Mouse (Mus musculus) forebrain, embryonic 12.5 days (tissue): ENCODE measurements around the gene Ndufaf2. TPM values are rescaled to one million over a fixed set of nuclear protein-coding genes. Genes with fewer than 3 reads are reported as not detected.

Source experiments
- ATAC-seq: fragments of 200-750 bp; cut with Nextera tagmentation; 2 replicates; pipeline ENCODE4 v1.8.0; 2017; ENCODE audit warnings: moderate TSS enrichment; ENCODE audit not compliant: low FRiP score
- H3K27ac ChIP-seq: fragments of 300-500 bp; sonication (generic); 2 replicates; pipeline ENCODE4 v1.5.1; 2016; ENCODE audit warnings: mild to moderate bottlenecking
- H3K27me3 ChIP-seq: fragments of 300-500 bp; sonication (generic); 2 replicates; pipeline ENCODE4 v1.6.1; 2016; ENCODE audit warnings: mild to moderate bottlenecking
- H3K36me3 ChIP-seq: fragments of 300-500 bp; sonication (generic); replicated peaks from 2 replicates; pipeline ENCODE4 v1.6.1; 2016; ENCODE audit warnings: mild to moderate bottlenecking
- H3K4me1 ChIP-seq: fragments of 300-500 bp; sonication (generic); 2 replicates; pipeline ENCODE4 v1.6.1; 2016
- H3K4me2 ChIP-seq: fragments of 300-500 bp; sonication (generic); 2 replicates; pipeline ENCODE4 v1.6.1; 2016; ENCODE audit warnings: mild to moderate bottlenecking, moderate library complexity
- H3K4me3 ChIP-seq: fragments of 300-500 bp; sonication (generic); replicated peaks from 2 replicates; pipeline ENCODE4 v1.5.1; 2016; ENCODE audit warnings: mild to moderate bottlenecking
- H3K9ac ChIP-seq: fragments of 300-500 bp; sonication (generic); 2 replicates; pipeline ENCODE4 v1.6.1; 2016; ENCODE audit warnings: mild to moderate bottlenecking
- H3K9me3 ChIP-seq: fragments of 300-500 bp; sonication (generic); 2 replicates; pipeline ENCODE4 v1.6.1; 2016
- WGBS: fragments of 180-500 bp; shearing (Covaris S2); methylation state at CpG from one replicate; pipeline ENCODE4 v1.1.7; 2016; 5-methylcytosine and 5-hydroxymethylcytosine counted together
- polyA plus RNA-seq: library from polyadenylated mRNA; unstranded; fragments of >200 nt; fragmentation: Nextera tagmentation; extraction: Ambion mirVana; gene quantifications from 2 replicates; pipeline ENCODE4 v1.2.1, GENCODE M21; 2016

Gene Ndufaf2
- polyA plus RNA-seq, 1 experiment from 2014 or later = 99.3 TPM

DNA sequence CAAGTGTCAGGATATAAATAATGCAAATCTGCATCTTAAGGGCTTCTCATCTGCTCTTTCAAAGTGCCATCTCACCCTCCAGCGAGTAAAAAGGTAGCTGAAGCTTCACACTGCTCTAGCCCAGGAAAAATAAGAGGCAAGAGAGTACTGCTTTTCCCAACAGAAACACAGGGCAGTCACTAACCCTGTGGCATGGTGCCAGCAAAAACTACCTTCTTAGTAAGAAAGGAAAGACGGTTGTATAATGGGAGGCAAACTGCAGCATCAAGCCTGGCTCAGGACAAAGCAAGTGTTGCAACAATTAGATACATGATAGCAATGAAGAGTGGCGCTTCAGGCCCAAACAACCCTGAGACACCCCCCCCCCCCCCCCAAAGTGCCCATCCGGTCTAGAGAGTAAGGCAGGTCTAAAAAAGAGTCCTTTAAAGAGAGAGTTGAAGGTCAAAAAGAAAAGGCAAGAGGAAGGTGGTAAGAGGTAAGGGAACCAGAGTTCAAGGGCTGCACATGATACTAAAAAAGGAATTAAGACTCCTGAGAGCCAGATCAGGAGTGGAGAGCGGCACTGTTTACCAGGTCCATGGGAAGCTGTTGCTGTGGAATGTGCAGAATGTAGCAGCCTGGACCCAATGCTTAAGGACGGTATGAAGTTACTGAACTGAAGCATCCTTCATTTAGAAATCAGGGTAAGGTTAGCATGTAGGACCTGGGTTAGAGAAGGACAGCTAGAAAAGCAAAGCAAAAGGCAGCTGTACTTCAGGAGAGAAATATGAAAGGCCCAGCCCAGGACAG, 26.2 kb downstream of the Ndufaf2 start:
- ATAC-seq = no peak
- Histone ChIP-seq H3K27ac (no peak overlapping the region), H3K9ac (no peak overlapping the region), H3K9me3 (no peaks in the 10 kb centered on the region), H3K4me2 (no peak overlapping the region), H3K4me3 (no peak overlapping the region), H3K4me1 (peaks cover 4% of the 10 kb centered on the region; the same call in 1 of the 2 replicates), H3K36me3 (no peaks in the 10 kb centered on the region), H3K27me3 (no peaks in the 10 kb centered on the region)
- WGBS = 67% methylated on average over 6 of the region's 6 CpGs

DNA sequence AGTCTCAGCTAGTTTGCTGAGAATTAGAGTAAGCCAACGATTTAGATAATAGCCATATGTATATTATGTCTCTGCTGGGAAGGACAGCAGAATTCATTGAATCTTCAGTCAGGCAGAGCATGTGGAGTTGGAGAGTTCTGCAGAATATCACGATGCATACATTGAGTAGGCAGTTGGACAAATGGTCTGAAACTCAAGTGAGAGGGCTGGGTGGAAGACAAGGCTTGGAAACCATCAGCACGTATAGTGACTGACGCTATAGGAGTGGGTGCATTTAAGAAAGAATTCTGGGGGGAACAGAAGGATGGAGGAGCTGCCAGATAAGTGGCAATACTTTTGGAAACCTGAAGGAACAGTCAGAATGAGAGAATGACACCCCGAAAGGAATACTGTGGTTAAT, 27.7 kb downstream of the Ndufaf2 start:
- 96% methylated on average over 5 of the region's 5 CpGs for WGBS
- ATAC-seq = no peak
- no peaks in the 10 kb centered on the region for H3K27me3 ChIP-seq
- peaks cover 4% of the 10 kb centered on the region; the same call in 1 of the 2 replicates for H3K4me1 ChIP-seq
- no peak overlapping the region for H3K27ac ChIP-seq
- no peak overlapping the region for H3K4me2 ChIP-seq
- no peaks in the 10 kb centered on the region for H3K36me3 ChIP-seq
- no peak overlapping the region for H3K9ac ChIP-seq
- H3K9me3 ChIP-seq = no peaks in the 10 kb centered on the region
- no peak overlapping the region for H3K4me3 ChIP-seq

DNA sequence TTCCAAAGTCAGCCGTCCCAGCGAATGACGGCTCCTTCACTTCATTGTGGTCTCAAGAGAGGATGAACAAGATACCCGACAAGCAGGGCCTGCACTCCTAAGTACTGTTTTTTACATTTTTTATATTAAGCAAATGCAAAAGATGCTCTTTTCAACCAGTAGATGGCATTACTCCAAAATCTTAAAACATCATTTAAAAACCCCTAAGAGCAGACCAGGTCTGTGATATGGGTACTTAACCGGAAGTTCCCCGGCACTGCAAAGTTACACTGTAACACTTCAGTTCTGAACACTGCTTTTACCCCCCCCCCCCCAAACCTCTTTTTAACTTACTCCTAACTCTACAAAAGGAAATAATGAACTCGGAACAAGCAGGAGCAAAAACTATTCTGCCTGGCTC, 29.4 kb downstream of the Ndufaf2 start:
- ATAC-seq = no peak
- WGBS = 71% methylated on average over 7 of the region's 7 CpGs

DNA sequence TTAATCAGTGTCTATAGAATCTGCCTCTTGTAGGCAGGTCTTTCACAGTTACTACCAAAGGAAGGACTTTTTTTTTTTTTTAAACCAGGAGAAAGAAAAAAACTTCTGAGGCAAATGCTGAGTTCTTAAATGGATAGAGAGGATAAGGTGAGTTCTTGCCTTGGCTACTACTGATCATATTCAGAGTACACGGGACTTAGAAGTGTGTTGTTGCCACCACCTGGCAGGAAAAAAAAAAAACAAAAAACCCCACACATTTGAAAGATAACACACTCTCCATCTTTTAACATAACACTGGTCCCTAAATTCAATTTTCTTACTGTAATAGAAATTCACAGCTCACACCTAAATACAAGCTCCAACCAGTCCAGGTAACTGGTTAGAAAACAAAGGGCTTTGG, 30.5 kb downstream of the Ndufaf2 start:
- H3K27me3 ChIP-seq = no peaks in the 10 kb centered on the region
- no peak overlapping the region for H3K4me2 ChIP-seq
- no peak overlapping the region for H3K4me3 ChIP-seq
- 76% methylated on average over 1 of the region's 1 CpGs for WGBS
- H3K4me1 ChIP-seq = peaks cover 13% of the 10 kb centered on the region
- no peaks in the 10 kb centered on the region for H3K9me3 ChIP-seq
- no peaks in the 10 kb centered on the region for H3K36me3 ChIP-seq
- H3K9ac ChIP-seq = no peak overlapping the region
- no peak overlapping the region for H3K27ac ChIP-seq
- ATAC-seq = no peak

More for the DNA sequence above, 29.4 kb downstream of the Ndufaf2 start:
- Histone ChIP-seq H3K4me2 (no peak overlapping the region), H3K27ac (no peak overlapping the region), H3K4me1 (peaks cover 7% of the 10 kb centered on the region; the same call in 1 of the 2 replicates), H3K9me3 (no peaks in the 10 kb centered on the region), H3K27me3 (no peaks in the 10 kb centered on the region), H3K4me3 (no peak overlapping the region), H3K36me3 (no peaks in the 10 kb centered on the region), H3K9ac (no peak overlapping the region)

DNA sequence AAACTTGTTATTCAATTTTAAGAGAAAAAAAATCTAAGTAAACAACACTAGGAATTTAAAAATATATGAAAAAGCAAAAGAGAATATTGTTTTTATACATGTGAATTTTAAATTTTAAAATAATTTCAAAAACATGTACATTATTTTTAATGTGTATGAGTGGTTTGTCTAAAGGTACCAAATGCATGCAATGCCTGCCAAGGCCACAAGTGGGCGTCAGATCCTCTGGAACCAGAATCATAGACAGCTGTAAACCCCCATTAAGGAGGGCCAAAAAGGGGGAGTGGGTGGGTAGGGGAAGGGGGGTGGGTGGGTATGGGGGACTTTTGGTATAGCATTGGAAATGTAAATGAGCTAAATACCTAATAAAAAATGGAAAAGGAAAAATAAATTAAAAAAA, 31.3 kb downstream of the Ndufaf2 start:
- no peak for ATAC-seq

DNA sequence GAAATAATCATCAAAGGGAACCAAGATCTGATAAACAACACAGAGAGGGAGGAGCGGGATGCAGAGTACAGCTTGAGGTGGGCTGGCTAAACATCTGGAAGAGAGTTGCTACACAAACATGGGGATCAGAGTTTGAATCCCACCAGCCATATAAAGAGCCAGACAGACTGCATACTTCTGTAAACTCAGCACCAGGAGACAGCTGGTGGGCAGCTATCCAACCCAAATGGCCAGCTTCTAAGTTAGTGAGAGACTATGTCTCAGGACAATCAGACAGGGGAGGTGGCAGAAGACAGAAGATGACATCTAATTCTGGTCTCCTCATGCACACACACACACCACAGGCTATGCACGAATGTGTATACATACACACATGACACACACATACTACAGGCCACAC, 32.2 kb downstream of the Ndufaf2 start:
- no peaks in the 10 kb centered on the region for H3K36me3 ChIP-seq
- no peak for ATAC-seq
- no peaks in the 10 kb centered on the region for H3K9me3 ChIP-seq
- no peak overlapping the region for H3K27ac ChIP-seq
- no peak overlapping the region for H3K4me2 ChIP-seq
- H3K27me3 ChIP-seq = no peaks in the 10 kb centered on the region
- H3K4me1 ChIP-seq = peaks cover 16% of the 10 kb centered on the region
- H3K9ac ChIP-seq = no peak overlapping the region
- 94% methylated on average over 2 of the region's 2 CpGs for WGBS
- no peak overlapping the region for H3K4me3 ChIP-seq

More for the DNA sequence above, 31.3 kb downstream of the Ndufaf2 start:
- Histone ChIP-seq H3K4me2 (no peak overlapping the region), H3K36me3 (no peaks in the 10 kb centered on the region), H3K9me3 (no peaks in the 10 kb centered on the region), H3K27me3 (no peaks in the 10 kb centered on the region), H3K9ac (no peak overlapping the region), H3K4me3 (no peak overlapping the region), H3K4me1 (peaks cover 16% of the 10 kb centered on the region), H3K27ac (no peak overlapping the region)
- WGBS = 9% methylated on average over 1 of the region's 1 CpGs

DNA sequence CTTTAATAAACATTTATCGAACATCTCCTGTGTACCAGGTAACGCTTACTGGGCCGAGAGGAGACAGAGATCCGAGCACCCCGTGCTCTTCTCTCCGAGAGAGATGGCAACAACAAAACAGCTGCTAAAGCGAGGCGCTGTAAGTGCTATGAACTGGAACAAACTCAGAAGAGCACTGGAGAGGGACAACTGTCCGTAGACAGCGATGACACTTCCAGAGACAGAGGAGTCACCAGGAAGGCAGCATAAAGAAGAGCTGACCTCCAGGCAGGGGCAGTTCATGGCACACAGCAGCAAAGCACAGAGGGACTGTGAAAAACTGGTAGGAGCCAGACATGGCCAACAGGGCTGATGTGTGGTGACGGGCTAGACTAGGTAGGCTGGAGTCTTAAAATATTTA, 34.3 kb downstream of the Ndufaf2 start:
- Histone ChIP-seq H3K4me1 (peaks cover 16% of the 10 kb centered on the region), H3K36me3 (no peaks in the 10 kb centered on the region), H3K4me2 (no peak overlapping the region), H3K9me3 (no peaks in the 10 kb centered on the region), H3K9ac (no peak overlapping the region), H3K27ac (no peak overlapping the region), H3K4me3 (no peak overlapping the region), H3K27me3 (no peaks in the 10 kb centered on the region)
- WGBS = 78% methylated on average over 11 of the region's 11 CpGs
- ATAC-seq = no peak

DNA sequence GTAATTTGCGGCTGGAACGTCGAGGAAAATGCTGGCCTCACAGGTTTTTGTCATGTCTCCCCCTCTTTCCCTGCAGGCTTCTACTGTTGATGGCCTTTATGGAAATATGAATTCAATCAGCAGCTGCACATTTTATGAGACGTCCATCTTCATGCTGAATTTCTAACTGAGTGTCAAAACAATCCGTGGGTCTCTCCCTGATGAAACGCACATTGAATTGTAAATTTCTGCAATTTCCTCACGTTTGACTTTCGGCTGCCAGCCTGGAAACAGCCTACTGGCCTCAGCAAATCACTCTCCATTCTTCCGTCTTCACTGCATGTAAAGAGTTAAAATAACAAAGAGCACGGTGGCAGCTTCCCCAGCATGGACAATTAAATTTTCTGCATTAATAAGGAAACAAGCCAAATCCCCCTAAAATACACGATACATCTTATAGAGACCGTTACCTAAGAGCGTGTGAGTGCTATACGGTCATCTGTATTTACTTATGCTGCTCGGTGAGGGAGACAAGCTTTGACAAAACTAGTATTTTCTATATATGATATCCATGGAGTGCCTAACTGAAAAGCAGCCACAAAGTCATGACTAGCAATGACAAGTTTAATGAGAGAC, 35.2 kb downstream of the Ndufaf2 start:
- Histone ChIP-seq H3K9ac (no peak overlapping the region), H3K27ac (peak overlapping the region; percentile 27; the same call in 1 of the 2 replicates), H3K4me1 (peaks cover 16% of the 10 kb centered on the region), H3K36me3 (no peaks in the 10 kb centered on the region), H3K27me3 (no peaks in the 10 kb centered on the region), H3K4me2 (peak overlapping the region; percentile 20), H3K4me3 (no peak overlapping the region), H3K9me3 (no peaks in the 10 kb centered on the region)
- no peak for ATAC-seq
- 25% methylated on average over 15 of the region's 15 CpGs for WGBS

DNA sequence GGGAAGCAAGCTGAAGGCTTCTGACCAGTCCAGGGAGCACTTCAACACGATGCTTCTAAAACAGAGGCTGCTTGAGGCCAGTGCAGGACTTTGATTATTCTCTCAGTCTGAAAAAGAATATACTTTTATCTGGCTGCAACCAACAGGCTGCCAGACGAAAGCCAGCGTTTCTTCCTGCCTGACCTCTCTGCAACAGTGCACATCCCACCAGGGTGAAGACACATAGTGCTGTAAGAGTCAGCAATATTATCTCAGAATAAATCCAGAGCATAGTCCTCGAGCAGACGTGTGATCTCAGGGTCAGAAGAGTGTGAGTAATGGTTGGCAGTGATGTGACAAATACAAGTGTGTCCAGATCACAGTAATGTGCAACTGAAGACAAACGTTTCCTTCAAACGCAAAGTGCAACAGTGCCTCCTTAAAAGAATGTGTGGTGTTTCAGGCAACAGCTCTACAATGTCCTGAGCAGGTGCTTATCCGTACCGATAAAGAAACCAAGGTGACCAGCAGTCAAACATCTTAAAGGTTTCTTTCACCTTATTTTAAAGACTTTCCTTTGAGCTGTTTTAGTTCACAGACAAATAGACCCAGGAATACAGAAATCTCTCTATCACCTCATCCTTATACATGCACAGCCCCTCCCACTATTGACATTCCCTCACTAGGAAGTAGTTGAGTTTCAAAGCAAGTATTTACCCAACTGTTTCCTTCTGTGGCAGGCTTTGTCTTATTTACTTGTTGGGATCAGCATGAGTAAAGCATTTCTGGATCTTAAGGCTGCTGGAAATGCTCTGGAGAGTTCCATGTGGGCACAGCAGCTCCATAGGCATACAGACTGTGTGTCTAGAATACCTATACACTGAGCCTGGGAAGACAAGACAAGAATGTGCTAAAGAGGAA, 38.8 kb downstream of the Ndufaf2 start:
- H3K9ac ChIP-seq = no peak overlapping the region
- H3K4me3 ChIP-seq = no peak overlapping the region
- no peaks in the 10 kb centered on the region for H3K36me3 ChIP-seq
- no peaks in the 10 kb centered on the region for H3K27me3 ChIP-seq
- H3K9me3 ChIP-seq = no peaks in the 10 kb centered on the region
- ATAC-seq = no peak
- H3K4me2 ChIP-seq = no peak overlapping the region
- 85% methylated on average over 9 of the region's 9 CpGs for WGBS
- H3K27ac ChIP-seq = no peak overlapping the region
- H3K4me1 ChIP-seq = peaks cover 19% of the 10 kb centered on the region

DNA sequence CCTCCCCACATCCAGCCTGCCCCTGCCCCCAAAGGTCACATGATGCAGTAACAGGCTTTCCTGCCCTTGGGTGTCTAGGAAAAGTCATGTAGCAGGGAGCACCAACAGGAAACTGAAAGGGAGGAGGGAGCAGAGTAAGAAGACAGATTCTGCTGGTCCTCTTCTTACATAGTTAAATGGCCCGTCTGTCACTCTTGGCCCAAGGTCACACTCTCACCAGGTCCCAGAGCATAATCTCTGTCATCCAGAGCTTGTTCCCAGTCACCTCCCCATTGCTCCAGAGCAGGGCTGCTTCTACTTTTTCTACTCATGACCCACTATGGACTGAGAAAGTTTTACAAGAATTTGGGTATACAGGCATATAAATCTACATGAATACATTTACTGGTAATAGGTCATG, 40.2 kb downstream of the Ndufaf2 start:
- H3K9ac ChIP-seq = no peak overlapping the region
- H3K27ac ChIP-seq = no peak overlapping the region
- no peaks in the 10 kb centered on the region for H3K27me3 ChIP-seq
- H3K4me2 ChIP-seq = no peak overlapping the region
- no peaks in the 10 kb centered on the region for H3K9me3 ChIP-seq
- 67% methylated on average over 1 of the region's 1 CpGs for WGBS
- H3K36me3 ChIP-seq = no peaks in the 10 kb centered on the region
- H3K4me1 ChIP-seq = peaks cover 19% of the 10 kb centered on the region
- no peak for ATAC-seq
- no peak overlapping the region for H3K4me3 ChIP-seq

DNA sequence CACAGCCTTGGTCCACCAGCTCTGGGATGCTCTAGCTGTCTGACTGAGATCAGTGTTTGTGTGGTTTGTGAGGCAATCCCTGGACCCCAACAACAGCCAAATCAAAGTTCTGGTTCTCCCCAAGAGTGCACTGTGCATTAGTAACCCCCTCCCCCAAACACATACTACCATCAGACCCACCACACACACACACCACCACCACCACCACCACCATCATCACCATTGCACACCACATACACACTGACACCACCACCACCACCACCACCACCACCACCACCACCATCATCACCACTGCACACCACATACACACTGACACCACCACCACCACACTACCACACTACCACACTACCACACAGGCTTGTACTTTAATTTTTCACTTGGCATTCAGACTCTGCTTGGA, 40.8 kb downstream of the Ndufaf2 start:
- Histone ChIP-seq H3K36me3 (no peaks in the 10 kb centered on the region), H3K27me3 (no peaks in the 10 kb centered on the region), H3K27ac (no peak overlapping the region), H3K9me3 (no peaks in the 10 kb centered on the region), H3K4me3 (no peak overlapping the region), H3K4me2 (no peak overlapping the region), H3K9ac (no peak overlapping the region), H3K4me1 (peaks cover 14% of the 10 kb centered on the region)
- ATAC-seq = no peak

DNA sequence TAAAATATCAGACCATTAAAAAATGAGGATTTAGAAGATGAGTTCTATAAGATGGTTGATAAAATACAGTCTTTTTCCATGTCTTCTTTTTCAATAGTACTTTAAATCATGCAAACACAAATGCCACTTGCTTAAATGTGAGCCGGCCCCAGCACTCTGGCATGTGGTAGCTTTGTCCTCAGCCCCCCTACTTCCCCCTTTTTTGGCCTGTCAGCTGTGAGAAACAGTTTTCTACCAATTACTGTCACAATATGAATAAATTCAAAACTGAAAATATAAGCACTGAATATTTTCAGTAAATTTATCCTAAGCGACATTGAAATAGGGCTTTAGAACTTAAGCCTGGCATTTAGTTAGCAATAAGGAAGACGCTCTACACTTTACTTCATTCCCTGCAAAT, 44.2 kb downstream of the Ndufaf2 start:
- Histone ChIP-seq H3K4me1 (peaks cover 12% of the 10 kb centered on the region; the same call in 1 of the 2 replicates), H3K27ac (no peak overlapping the region), H3K9ac (no peak overlapping the region), H3K27me3 (no peaks in the 10 kb centered on the region), H3K9me3 (no peaks in the 10 kb centered on the region), H3K4me3 (no peak overlapping the region), H3K4me2 (no peak overlapping the region), H3K36me3 (no peaks in the 10 kb centered on the region)
- 71% methylated on average over 3 of the region's 3 CpGs for WGBS
- no peak for ATAC-seq
